Mouse (Mus musculus) midbrain, embryonic 12.5 days (tissue): ENCODE results near the gene Irs1. TPM values are rescaled to one million over a fixed set of nuclear protein-coding genes. Genes with fewer than 3 reads are reported as not detected.

ENCODE experiments used
- ATAC-seq: fragments of 200-750 bp; cut with Nextera tagmentation; 2 replicates; pipeline ENCODE4 v1.8.0; 2017; ENCODE audit warnings: low read depth, moderate TSS enrichment, moderate library complexity; ENCODE audit not compliant: low FRiP score
- H3K27ac ChIP-seq: fragments of 300-500 bp; sonication (generic); replicated peaks from 2 replicates; pipeline ENCODE4 v1.5.1; 2016; ENCODE audit warnings: mild to moderate bottlenecking
- H3K27me3 ChIP-seq: fragments of 300-500 bp; sonication (generic); 2 replicates; pipeline ENCODE4 v1.6.1; 2016; ENCODE audit warnings: mild to moderate bottlenecking
- H3K36me3 ChIP-seq: fragments of 300-500 bp; sonication (generic); 2 replicates; pipeline ENCODE4 v1.6.1; 2016
- H3K4me1 ChIP-seq: fragments of 300-500 bp; sonication (generic); 2 replicates; pipeline ENCODE4 v1.6.1; 2016
- H3K4me2 ChIP-seq: fragments of 300-500 bp; sonication (generic); replicated peaks from 2 replicates; pipeline ENCODE4 v1.6.1; 2016; ENCODE audit warnings: mild to moderate bottlenecking, moderate library complexity
- H3K4me3 ChIP-seq: fragments of 300-500 bp; sonication (generic); 2 replicates; pipeline ENCODE4 v1.5.1; 2016; ENCODE audit warnings: mild to moderate bottlenecking
- H3K9ac ChIP-seq: fragments of 300-500 bp; sonication (generic); replicated peaks from 2 replicates; pipeline ENCODE4 v1.6.1; 2016; ENCODE audit warnings: mild to moderate bottlenecking, moderate library complexity
- H3K9me3 ChIP-seq: fragments of 300-500 bp; sonication (generic); 2 replicates; pipeline ENCODE4 v1.6.1; 2016; ENCODE audit warnings: mild to moderate bottlenecking
- WGBS: fragments of 180-500 bp; shearing (Covaris S2); methylation state at CpG from one replicate; pipeline ENCODE4 v1.1.7; 2016; 5-methylcytosine and 5-hydroxymethylcytosine counted together
- polyA plus RNA-seq: library from polyadenylated mRNA; unstranded; fragments of >200 nt; fragmentation: Nextera tagmentation; extraction: Ambion mirVana; gene quantifications from 2 replicates; pipeline ENCODE4 v1.2.1, GENCODE M21; 2016

Irs1 gene
- polyA plus RNA-seq, 1 experiment from 2014 or later = 11.5 TPM

DNA sequence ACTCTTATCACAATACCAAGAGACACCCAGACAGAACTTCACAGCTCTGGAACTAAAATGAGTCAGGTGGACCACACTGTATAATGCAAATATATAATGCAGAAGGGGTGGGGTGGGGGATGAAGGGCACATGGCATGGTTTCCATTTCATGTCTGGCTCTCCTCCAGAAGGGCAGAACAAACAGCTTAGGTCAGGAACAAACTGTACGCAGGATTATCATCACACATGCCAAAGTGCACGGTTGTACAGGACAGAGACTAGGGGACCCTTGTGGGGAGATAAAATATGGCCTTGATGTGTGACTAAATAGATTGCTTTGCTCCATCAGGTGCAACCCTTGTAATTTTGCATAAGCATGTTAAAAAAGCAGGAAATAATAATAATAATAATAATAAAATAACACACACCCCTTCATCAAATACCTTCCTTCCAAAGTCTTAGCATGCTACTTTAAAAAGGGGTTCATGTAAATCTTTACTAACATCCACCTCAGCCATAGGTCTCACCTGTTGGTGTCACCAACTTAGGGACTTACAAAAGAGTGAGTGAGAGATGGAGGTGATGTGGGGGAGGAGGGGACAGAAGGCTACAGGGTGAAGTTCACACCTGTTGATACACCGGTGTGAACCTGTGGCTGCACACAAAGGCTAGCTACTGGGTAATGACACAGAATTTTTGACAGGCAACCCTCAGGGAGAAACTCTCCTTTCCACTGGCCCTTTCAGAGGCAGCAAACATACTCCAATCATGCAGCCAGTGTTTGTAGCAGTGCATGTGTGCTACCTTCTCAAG, 51.6 kb downstream of the Irs1 start:
- Histone ChIP-seq H3K36me3 (0 out of 2 replicates have a peak, but pooled peaks cover 3% of the 10 kb centered on the region), H3K4me2 (no peak overlapping the region), H3K27ac (no peak overlapping the region), H3K27me3 (no peaks in the 10 kb centered on the region), H3K9ac (no peak overlapping the region), H3K4me1 (no peaks in the 10 kb centered on the region), H3K4me3 (no peak overlapping the region), H3K9me3 (no peaks in the 10 kb centered on the region)
- 86% methylated on average over 3 of the region's 3 CpGs for WGBS
- no peak for ATAC-seq

DNA sequence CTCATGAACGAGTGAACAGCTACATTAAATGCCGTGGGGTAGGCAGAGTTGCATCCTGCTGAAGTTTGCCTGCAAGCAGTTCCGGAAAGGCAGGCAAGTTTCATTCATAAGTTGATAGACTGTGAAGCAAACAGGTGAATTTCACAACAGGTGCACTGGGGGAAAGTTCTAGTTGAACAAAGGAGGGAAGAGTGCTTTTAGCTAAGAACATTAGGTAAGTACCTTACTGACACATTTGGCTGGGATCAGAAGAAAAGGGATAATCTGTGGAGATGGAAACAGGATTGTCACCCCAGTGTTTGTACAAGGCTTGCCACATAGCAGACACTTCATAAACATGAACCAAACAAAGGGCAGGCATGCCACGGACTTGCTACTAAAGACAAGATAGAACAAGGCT, 53.0 kb downstream of the Irs1 start:
- H3K36me3 ChIP-seq = 0 out of 2 replicates have a peak, but pooled peaks cover 3% of the 10 kb centered on the region
- H3K27ac ChIP-seq = no peak overlapping the region
- WGBS = 87% methylated on average over 4 of the region's 4 CpGs
- no peaks in the 10 kb centered on the region for H3K9me3 ChIP-seq
- no peak for ATAC-seq
- no peak overlapping the region for H3K9ac ChIP-seq
- H3K27me3 ChIP-seq = no peaks in the 10 kb centered on the region
- H3K4me1 ChIP-seq = no peaks in the 10 kb centered on the region
- no peak overlapping the region for H3K4me3 ChIP-seq
- H3K4me2 ChIP-seq = no peak overlapping the region

DNA sequence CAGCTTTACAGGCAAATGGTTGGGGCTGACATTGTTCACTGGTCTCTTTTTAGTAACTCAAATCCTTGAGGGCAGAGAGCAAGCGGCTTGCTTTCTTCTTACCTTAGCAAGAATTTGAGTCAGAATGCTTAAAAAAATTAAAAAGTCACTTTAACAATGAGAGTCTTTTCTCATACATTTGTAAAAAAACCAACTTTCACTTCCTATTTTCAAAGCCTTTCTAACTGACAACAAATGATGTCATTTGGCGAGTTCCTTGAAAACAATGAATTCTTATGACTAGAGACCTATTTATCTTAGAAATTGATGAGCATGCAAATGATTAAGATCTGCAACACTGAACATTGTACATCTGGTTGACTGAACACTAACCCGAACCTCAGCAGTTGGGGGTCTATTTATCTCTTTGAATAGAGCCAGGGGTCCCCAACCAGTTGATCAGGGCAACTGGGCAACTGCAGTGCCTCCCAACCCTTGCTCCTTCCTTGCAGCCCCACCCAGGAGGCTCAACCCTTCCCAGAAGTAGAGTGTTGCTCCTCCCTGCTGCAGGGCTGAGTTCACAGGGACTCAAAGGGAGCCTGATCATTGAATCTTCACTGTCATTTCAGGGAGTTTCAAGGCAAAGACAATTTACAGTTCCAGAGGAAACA, 55.6 kb downstream of the Irs1 start:
- no peaks in the 10 kb centered on the region for H3K27me3 ChIP-seq
- 77% methylated on average over 3 of the region's 3 CpGs for WGBS
- H3K4me1 ChIP-seq = no peaks in the 10 kb centered on the region

DNA sequence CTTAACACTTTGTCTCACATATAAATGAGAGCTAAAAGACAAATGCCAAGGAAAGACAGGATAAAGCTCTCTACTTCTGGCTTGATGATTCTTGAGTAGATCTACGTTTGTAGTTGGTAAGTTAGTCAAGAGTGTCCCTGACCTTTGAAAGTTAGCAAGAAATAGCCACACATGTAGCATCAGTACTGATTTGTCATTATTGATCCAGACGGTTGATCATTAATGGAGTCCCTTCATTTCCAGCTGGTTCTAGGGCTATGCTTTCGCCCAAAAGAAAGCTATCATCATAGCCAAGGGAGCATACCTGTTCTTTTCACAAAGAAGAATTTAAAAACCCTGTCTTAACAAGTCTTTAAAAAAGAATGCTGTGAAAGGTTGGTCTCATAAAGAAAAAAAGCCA, 56.6 kb downstream of the Irs1 start:
- no peak overlapping the region for H3K27ac ChIP-seq
- no peaks in the 10 kb centered on the region for H3K4me1 ChIP-seq
- no peak for ATAC-seq
- no peaks in the 10 kb centered on the region for H3K9me3 ChIP-seq
- no peak overlapping the region for H3K4me3 ChIP-seq
- 91% methylated on average over 3 of the region's 3 CpGs for WGBS
- no peak overlapping the region for H3K9ac ChIP-seq
- 0 out of 2 replicates have a peak, but pooled peaks cover 3% of the 10 kb centered on the region for H3K36me3 ChIP-seq
- no peaks in the 10 kb centered on the region for H3K27me3 ChIP-seq
- H3K4me2 ChIP-seq = no peak overlapping the region

More for the DNA sequence above, 55.6 kb downstream of the Irs1 start:
- Histone ChIP-seq H3K4me2 (no peak overlapping the region), H3K36me3 (0 out of 2 replicates have a peak, but pooled peaks cover 3% of the 10 kb centered on the region), H3K9ac (no peak overlapping the region), H3K4me3 (no peak overlapping the region), H3K9me3 (no peaks in the 10 kb centered on the region), H3K27ac (no peak overlapping the region)
- ATAC-seq = no peak

DNA sequence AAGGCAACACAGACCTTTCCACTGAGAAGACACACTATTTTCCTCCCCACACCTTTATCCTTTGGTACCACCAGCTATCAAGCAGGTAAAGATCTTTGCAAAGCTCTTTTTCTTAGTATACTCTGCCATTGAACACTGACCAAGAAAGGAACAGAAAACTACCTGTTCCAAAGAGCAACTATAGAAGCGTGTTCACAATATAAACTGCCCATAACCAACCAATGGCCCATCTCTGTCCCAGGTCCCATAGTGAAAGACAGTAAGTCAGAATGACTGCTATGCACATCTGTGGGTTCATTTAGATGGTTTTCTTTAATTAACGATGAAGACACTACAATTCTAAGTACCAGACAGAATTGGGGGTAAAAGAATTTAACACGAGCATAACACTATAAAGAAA, 58.4 kb downstream of the Irs1 start, which contains the start of gene Gm9747:
Gene Gm9747, plus strand, starts transcription at position 301 of the 400 bp plus-strand sequence.
- H3K27ac ChIP-seq = no peak within 1 kb of the TSS
- no peaks in the 10 kb centered on the region for H3K27me3 ChIP-seq
- no peak within 1 kb of the TSS for H3K4me2 ChIP-seq
- WGBS = 95% methylated on average over 3 of the region's 3 CpGs
- H3K9ac ChIP-seq = no peak within 1 kb of the TSS
- no peaks in the 10 kb centered on the region for H3K4me1 ChIP-seq
- ATAC-seq = no peak
- H3K9me3 ChIP-seq = no peaks in the 10 kb centered on the region
- no peak within 1 kb of the TSS for H3K4me3 ChIP-seq
- H3K36me3 ChIP-seq = 0 out of 2 replicates have a peak, but pooled peaks cover 3% of the 10 kb centered on the region

DNA sequence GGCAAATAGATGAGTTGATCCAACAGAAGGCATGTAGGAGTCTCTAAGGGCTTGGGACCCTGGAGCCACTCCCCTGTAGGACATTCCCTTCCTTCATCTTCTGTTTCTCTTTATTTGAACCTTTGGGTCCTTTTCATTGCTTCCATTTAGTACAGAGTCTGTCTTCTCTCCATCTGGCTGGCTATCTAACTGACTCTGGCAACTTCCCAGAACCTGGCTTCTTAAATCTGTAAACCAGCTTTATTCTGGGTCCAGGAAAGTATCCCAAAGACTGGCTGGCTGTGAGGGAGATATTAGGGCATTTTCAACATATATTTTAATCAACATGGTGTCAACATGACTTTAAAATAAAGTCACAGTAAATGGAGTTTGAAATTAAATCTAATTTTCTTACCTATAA, 62.4 kb downstream of the Irs1 start:
- no peak for ATAC-seq

DNA sequence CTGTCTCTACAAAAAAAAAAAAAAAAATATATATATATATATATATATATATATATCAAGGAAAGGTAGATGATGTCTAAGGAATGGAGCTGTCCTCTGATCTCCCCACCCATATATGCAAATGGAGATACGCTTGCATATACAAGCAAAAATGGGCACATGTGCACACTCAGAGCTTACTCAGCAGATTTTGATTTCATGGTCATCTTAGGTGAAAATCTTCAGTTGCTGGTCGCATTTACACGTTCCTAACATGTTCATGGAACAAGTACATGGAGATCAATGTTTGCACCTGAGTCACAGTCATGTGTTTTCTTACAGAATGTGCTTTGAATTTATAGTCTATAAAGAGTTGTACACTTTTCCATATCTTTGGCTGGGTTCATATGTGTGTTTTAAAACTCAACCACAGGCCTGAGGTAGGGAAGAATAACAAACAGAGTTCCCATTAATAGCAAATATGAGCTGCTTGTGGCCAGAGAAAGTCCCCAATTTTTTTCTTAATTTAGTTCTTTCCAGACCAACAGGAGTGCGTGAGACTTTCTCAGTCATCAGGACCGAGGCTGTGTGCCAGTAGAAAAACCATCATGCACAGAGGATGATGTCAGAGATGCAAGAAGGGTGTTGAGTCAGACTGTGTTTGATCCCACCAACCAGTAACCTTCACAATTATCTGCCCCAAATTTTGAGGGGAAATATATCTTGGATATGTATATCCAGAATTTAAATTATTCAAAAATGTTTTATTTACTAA, 68.0 kb downstream of the Irs1 start:
- H3K4me1 ChIP-seq = peaks cover 3% of the 10 kb centered on the region
- WGBS = 86% methylated on average over 5 of the region's 5 CpGs
- H3K9me3 ChIP-seq = no peaks in the 10 kb centered on the region
- H3K4me2 ChIP-seq = no peak overlapping the region
- H3K27me3 ChIP-seq = no peaks in the 10 kb centered on the region
- no peak overlapping the region for H3K4me3 ChIP-seq
- H3K27ac ChIP-seq = no peak overlapping the region
- ATAC-seq = no peak
- H3K9ac ChIP-seq = no peak overlapping the region
- H3K36me3 ChIP-seq = no peaks in the 10 kb centered on the region

More for the DNA sequence above, 62.4 kb downstream of the Irs1 start:
- H3K4me3 ChIP-seq = no peak overlapping the region
- no peaks in the 10 kb centered on the region for H3K36me3 ChIP-seq
- no peak overlapping the region for H3K4me2 ChIP-seq
- H3K27ac ChIP-seq = no peak overlapping the region
- no peaks in the 10 kb centered on the region for H3K9me3 ChIP-seq
- no peak overlapping the region for H3K9ac ChIP-seq
- H3K4me1 ChIP-seq = no peaks in the 10 kb centered on the region
- H3K27me3 ChIP-seq = no peaks in the 10 kb centered on the region

DNA sequence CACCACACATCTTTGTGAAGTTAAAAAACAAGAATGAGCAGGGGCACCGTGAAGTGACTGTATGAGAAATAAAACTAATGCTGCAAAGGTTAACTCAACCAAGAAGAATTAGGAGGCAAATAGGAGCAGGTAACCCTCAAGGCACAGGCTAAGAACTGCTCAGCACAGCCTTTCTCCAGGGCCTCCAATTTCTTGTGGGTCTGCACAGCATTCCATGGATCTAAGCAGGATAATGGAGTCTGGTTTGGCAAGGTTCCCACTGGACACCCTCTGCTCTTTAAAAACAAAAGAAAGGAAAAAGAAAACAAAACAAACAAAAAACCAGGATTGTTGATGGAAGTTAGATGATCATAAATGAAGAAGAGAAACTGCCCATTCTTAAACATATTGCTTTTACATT, 69.8 kb downstream of the Irs1 start:
- Histone ChIP-seq H3K4me1 (peaks cover 3% of the 10 kb centered on the region), H3K27me3 (no peaks in the 10 kb centered on the region), H3K36me3 (no peaks in the 10 kb centered on the region), H3K9ac (no peak overlapping the region), H3K27ac (no peak overlapping the region), H3K9me3 (no peaks in the 10 kb centered on the region), H3K4me2 (no peak overlapping the region), H3K4me3 (no peak overlapping the region)
- 73% methylated on average over 1 of the region's 1 CpGs for WGBS
- ATAC-seq = no peak

DNA sequence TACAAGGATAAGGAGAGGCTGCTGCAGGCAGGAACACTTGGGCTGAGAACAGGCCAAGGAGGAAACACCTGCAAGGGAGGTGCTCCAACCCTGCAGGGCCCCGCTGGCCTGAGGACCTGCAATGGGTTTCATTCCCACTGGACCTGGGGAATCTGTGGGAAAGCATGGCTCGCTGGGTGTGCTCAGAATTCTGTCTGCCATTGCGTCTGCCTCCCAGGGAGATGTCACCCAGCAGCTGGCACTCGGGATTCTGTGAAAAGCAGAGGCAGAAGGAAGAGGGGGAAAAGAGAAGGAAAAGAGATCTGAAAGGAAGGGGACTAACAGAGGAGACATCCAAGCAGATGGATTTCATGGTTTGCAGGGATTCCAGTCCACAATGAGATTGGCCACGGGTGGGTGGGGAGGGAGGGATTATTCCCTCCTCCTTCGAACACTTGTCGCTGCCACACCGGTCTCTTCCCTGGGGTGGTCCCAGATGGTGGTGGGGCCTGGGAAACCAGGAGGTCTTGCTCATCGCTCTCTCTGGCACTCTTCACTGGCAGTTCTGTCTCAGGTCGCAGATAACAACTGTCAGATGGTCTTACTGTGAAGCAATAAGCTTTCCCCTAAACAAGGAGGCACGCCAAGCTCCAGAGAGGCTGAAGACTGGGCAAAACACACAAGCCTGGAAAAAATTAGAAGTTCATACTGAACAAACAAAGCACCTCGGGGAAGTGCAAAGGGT, 70.4 kb downstream of the Irs1 start:
- H3K9ac ChIP-seq = no peak overlapping the region
- H3K36me3 ChIP-seq = no peaks in the 10 kb centered on the region
- no peak overlapping the region for H3K4me2 ChIP-seq
- H3K9me3 ChIP-seq = no peaks in the 10 kb centered on the region
- H3K27ac ChIP-seq = no peak overlapping the region
- ATAC-seq = peak; percentile 68
- peaks cover 3% of the 10 kb centered on the region for H3K4me1 ChIP-seq
- no peak overlapping the region for H3K4me3 ChIP-seq
- no peaks in the 10 kb centered on the region for H3K27me3 ChIP-seq
- 30% methylated on average over 12 of the region's 12 CpGs for WGBS

DNA sequence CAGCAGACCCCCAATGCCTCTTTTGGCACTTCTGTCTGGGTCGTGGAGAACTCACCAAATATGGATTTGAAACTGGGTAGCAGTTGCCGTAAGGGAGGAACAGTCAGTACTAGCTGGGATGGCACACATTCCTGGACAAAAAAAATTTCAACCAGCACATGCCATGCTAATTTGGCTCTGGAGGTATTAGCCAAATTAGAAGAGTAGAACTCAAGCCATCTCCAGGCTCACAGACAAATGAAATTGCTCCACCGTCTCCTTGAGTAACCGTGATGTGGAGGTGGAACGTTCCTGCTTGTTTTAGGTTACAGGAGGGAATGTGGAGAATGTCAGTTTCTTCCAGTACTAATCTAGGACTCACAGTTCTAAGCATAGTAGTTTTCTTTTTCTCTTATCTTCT, 83.7 kb downstream of the Irs1 start:
- Histone ChIP-seq H3K4me3 (no peak overlapping the region), H3K9ac (no peak overlapping the region), H3K4me1 (no peaks in the 10 kb centered on the region), H3K9me3 (peaks cover 6% of the 10 kb centered on the region; the same call in 1 of the 2 replicates), H3K27me3 (no peaks in the 10 kb centered on the region), H3K27ac (no peak overlapping the region), H3K36me3 (no peaks in the 10 kb centered on the region), H3K4me2 (no peak overlapping the region)
- WGBS = 90% methylated on average over 5 of the region's 5 CpGs
- no peak for ATAC-seq

DNA sequence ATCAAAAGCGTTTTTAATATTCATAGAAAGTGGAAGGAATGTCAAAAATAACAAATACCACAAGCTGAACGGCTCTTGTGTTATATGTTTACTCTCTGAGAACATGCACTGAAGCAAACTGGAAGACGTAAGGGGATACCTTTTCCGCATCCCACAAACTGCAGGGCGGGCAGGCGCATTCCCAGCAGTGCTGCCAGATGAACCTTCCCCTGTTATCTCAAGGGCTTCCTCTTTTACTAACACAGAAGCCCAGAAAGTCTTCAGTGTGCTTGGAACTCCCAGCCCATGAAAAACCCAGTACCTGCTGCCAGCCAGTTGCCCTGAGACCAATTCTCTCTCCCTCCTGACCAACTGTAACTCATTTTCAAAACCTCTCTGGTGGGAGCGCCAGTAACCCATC, 90.6 kb downstream of the Irs1 start:
- Histone ChIP-seq H3K9me3 (no peaks in the 10 kb centered on the region), H3K36me3 (no peaks in the 10 kb centered on the region), H3K4me3 (no peak overlapping the region), H3K27ac (no peak overlapping the region), H3K4me1 (peaks cover 7% of the 10 kb centered on the region; the same call in 1 of the 2 replicates), H3K4me2 (no peak overlapping the region), H3K9ac (no peak overlapping the region), H3K27me3 (no peaks in the 10 kb centered on the region)
- WGBS = 88% methylated on average over 7 of the region's 7 CpGs
- no peak for ATAC-seq
